Mouse (Mus musculus) erythroblast, adult 5-6 weeks (primary cell): ENCODE data around the gene Qpct. TPM values are rescaled to one million over a fixed set of nuclear protein-coding genes. Genes with fewer than 3 reads are reported as not detected.
"Not testable (repeated sequence)": the region's sequence is repeated elsewhere in the genome, so short reads cannot be mapped to it uniquely, and the experiment has no call there.

Experiments used
- ATAC-seq: replicated peaks from 2 replicates; pipeline ENCODE4 v1.8.0; 2016; ENCODE audit warnings: moderate number of reproducible peaks, mild to moderate bottlenecking, moderate TSS enrichment, inconsistent platforms; ENCODE audit not compliant: poor library complexity, low FRiP score, severe bottlenecking
- total RNA-seq, 2 experiments: library from RNA; stranded (forward) in 1 of 2; stranded (reverse) in 1 of 2; fragments of 150-400 nt in 1 of 2; fragments of 200-764, 138-1000 nt in 1 of 2; gene quantifications; 2 replicates each; pipeline versions ENCODE4 v1.2.3 to v1.2.4; 2015 to 2017; ENCODE audit warnings: low replicate concordance in 2 of 2

Gene Qpct
- total RNA-seq, 2 experiments from 2014 or later, result 0.77 to 6.0 TPM

GRCm38 (mm10) chr17:79069766-79070480 lies 18.2 kb downstream of the Qpct start:
- ATAC-seq, result no peak

- no peak for ATAC-seq
Observed at GRCm38 (mm10) chr17:79071951-79072350, 20.2 kb downstream of the Qpct start.

- ATAC-seq, result no peak
Observed at GRCm38 (mm10) chr17:79076974-79077847, 25.5 kb downstream of the Qpct start.

- ATAC-seq, result no peak
Observed at GRCm38 (mm10) chr17:79077848-79078146, 26.1 kb downstream of the Qpct start.

- no peak for ATAC-seq
Observed at GRCm38 (mm10) chr17:79078248-79078647, 26.5 kb downstream of the Qpct start.

- ATAC-seq, result no peak
Observed at GRCm38 (mm10) chr17:79091710-79092109, 40.0 kb downstream of the Qpct start.

GRCm38 (mm10) chr17:79093286-79093975 lies 41.7 kb downstream of the Qpct start:
- ATAC-seq, result no peak

GRCm38 (mm10) chr17:79095624-79096023 lies 43.9 kb downstream of the Qpct start:
- no peak for ATAC-seq

GRCm38 (mm10) chr17:79099866-79100265 lies 48.2 kb downstream of the Qpct start:
- ATAC-seq, result no peak

GRCm38 (mm10) chr17:79108238-79108637 lies 56.5 kb downstream of the Qpct start:
- ATAC-seq, result no peak

- ATAC-seq, result no peak
Observed at GRCm38 (mm10) chr17:79109576-79109975, 57.9 kb downstream of the Qpct start.

- no peak for ATAC-seq
Observed at GRCm38 (mm10) chr17:79110936-79111348, 59.2 kb downstream of the Qpct start.

- ATAC-seq, result not testable (repeated sequence)
Observed at GRCm38 (mm10) chr17:79115248-79115647, 63.5 kb downstream of the Qpct start.

- ATAC-seq, result no peak
Observed at GRCm38 (mm10) chr17:79119066-79119465, 67.4 kb downstream of the Qpct start.

GRCm38 (mm10) chr17:79120269-79120668 lies 68.6 kb downstream of the Qpct start:
- ATAC-seq, result no peak

- ATAC-seq, result no peak
Observed at GRCm38 (mm10) chr17:79133740-79134139, 82.0 kb downstream of the Qpct start.

GRCm38 (mm10) chr17:79135826-79136225 lies 84.1 kb downstream of the Qpct start:
- ATAC-seq, result no peak

- ATAC-seq, result no peak
Observed at GRCm38 (mm10) chr17:79136401-79136800, 84.7 kb downstream of the Qpct start.
